Mouse (Mus musculus): ENCODE measurements around the gene Elmo1. TPM values are rescaled to one million over a fixed set of nuclear protein-coding genes. Genes with fewer than 3 reads are reported as not detected.
A peak's percentile ranks its signal among the peaks of the same experiment; 100 is the strongest.
"Not testable (repeated sequence)": the region's sequence is repeated elsewhere in the genome, so short reads cannot be mapped to it uniquely, and the experiment has no call there.

The Elmo1 gene
- polyA plus RNA-seq, 1 experiment from 2014 or later = 10.1 TPM

DNA sequence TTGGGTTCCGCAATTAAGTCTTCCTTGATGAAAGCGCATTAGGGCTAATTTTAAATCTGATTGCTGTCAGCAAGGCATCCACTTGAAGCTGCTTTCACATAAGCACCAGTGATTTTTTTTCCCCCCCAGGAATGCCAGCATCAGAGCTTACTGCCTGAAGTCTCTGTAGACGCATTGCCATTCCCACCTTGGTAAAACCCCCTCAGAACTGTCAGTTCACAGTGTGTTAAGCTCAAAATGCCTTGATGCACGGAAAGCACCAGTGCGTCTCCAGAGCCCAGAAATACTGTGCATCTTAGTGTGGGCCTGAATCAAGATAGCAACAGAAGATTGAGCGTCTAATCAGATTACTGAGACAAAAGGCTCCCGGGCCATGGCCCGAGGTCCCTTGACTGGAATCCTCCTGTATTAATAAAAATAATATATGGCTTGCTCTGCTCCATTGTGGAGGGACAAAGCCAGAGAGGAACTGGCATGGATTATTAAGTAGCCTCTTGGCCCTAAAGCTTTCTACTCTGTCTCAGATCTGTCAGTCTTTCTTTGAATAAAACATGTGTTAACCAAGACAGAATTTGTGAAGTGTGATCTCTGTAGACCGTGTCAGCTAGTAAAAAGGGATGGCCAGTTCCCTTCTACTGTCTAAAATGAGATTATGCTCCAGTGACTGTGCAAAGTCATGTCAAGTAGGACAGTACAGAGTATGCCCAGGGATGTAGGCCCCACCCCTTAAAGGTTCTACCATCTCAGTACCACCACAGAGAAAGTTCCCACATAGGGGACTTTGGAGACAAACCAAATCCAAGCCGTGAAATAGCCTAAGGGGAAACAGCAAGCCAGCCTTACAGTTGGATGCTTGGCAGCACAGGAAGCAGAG is 525.4 kb downstream of the Elmo1 start:
- peaks cover 12% of the 10 kb centered on the region for H3K4me1 ChIP-seq (replicated peaks)
- H3K27me3 ChIP-seq = no peaks in the 10 kb centered on the region
- H3K9ac ChIP-seq = no peak overlapping the region
- H3K36me3 ChIP-seq = no peaks in the 10 kb centered on the region
- H3K27ac ChIP-seq = no peak overlapping the region
- no peak overlapping the region for H3K4me2 ChIP-seq
- no peak for ATAC-seq (replicated peaks; ENCODE audit: insufficient number of reproducible peaks, insufficient read depth, low FRiP score, low read depth)
- WGBS = 66% methylated on average over 10 of the region's 10 CpGs
- no peaks in the 10 kb centered on the region for H3K9me3 ChIP-seq (replicated peaks)
- H3K4me3 ChIP-seq = no peak overlapping the region

DNA sequence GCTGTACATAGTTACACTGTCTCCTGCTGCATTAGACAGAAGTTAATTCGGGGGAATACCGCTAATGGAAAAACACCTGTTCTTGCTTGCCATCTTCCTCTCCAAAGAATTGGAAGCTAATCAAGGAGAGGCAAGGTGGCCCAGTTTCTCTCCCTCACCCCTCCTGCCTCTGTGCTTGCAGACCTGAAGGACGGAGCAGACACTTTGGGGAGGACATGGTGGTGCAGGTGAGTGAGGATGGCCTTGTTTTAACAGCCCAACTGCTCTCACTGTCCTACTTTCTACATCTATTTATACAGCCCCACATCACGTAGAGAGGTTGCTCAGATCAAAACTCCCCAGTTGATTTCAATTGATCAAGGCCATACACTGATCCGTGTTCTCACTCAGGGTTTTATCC is 529.5 kb downstream of the Elmo1 start:
- H3K27ac ChIP-seq = no peak overlapping the region
- ATAC-seq (replicated peaks; ENCODE audit: insufficient number of reproducible peaks, insufficient read depth, low FRiP score, low read depth) = no peak
- WGBS = 79% methylated on average over 5 of the region's 5 CpGs

DNA sequence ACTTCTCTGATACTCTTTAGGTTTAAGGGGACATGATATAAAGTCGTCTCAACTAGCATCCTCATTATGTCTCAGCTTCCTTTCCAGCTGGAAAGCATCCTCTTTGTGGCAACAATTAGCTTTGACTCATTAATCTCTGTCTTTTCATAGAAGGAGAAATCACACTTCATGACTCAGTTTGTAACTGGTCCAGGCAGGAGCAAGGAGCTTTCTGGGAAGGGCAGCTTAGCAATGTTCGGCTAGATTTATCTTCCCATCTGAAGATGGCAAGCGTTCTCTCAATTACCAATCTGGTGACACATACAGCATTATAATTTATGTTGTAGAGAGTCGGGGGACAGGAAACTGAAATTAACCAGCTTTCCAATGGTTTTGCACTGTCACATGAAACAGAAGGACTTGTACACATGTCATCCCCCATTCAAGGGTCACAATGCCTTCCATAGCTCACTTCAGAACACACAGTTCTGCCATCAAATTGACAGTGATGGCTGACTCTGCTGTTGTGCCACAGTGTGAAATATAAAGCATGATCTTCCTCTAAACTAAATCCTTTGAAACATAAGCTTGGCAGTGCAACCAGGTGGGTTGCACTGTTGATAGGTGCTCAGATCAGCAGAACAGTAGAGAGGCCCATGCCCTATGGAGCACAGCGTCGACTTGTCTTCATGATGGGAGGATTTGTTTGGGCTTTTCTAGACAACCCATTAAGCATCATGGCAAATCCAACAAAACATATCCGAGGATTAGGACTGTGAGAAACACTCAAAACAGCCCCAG is 532.9 kb downstream of the Elmo1 start:
- Histone ChIP-seq H3K4me2 (no peak overlapping the region), H3K9ac (no peak overlapping the region), H3K4me1 (replicated peaks) (no peaks in the 10 kb centered on the region), H3K9me3 (replicated peaks) (no peaks in the 10 kb centered on the region), H3K27ac (no peak overlapping the region), H3K27me3 (no peaks in the 10 kb centered on the region), H3K4me3 (no peak overlapping the region), H3K36me3 (no peaks in the 10 kb centered on the region)
- 75% methylated on average over 7 of the region's 7 CpGs for WGBS
- ATAC-seq (replicated peaks; ENCODE audit: insufficient number of reproducible peaks, insufficient read depth, low FRiP score, low read depth) = no peak

More for the DNA sequence above, 529.5 kb downstream of the Elmo1 start:
- Histone ChIP-seq H3K4me1 (replicated peaks) (0 out of 2 replicates have a peak, but pooled peaks cover 6% of the 10 kb centered on the region), H3K27me3 (no peaks in the 10 kb centered on the region), H3K4me3 (no peak overlapping the region), H3K4me2 (no peak overlapping the region), H3K9ac (no peak overlapping the region), H3K36me3 (no peaks in the 10 kb centered on the region), H3K9me3 (replicated peaks) (no peaks in the 10 kb centered on the region)

DNA sequence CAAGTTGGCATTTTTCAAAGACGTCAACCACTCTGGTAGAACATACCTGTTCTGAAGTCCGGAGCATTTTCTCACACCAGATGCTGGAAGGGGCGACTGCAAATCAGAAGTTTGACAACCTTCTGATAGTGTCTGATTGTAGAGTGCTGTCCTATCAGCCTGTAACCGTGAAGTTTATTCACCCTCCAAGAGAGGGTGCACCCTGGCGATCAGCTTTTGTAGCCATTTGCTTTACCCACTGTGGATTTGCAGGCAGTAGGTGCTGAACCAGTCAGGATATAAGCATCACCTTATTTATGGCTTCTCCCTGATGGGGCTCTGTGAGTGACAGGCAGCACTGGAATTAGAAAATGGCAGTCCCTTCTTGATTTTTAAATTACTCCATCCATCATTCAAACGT is 537.4 kb downstream of the Elmo1 start:
- 72% methylated on average over 6 of the region's 6 CpGs for WGBS
- no peak for ATAC-seq (replicated peaks; ENCODE audit: insufficient number of reproducible peaks, insufficient read depth, low FRiP score, low read depth)
- Histone ChIP-seq H3K4me3 (no peak overlapping the region), H3K4me1 (replicated peaks) (no peaks in the 10 kb centered on the region), H3K9me3 (replicated peaks) (no peaks in the 10 kb centered on the region), H3K36me3 (no peaks in the 10 kb centered on the region), H3K9ac (no peak overlapping the region), H3K4me2 (no peak overlapping the region), H3K27ac (no peak overlapping the region), H3K27me3 (no peaks in the 10 kb centered on the region)

DNA sequence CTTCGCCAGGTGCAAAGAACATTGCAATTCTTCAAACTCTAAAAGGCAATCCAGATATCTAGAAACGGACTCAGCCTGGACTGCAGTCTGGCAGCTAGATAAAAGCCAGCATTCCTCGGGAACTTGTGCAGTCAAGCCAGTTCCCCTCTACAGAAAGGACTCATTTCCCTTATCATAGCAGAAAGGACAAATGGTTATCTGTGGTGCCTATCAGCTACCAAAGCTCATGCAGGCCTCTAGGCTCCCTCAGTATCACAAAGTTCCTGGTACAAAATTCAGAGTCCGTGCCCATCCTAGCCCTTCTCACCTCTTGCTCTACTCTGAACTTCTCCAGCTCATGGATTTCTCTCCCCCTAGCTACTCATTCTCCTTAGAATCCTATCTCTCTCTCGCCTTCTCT is 542.1 kb downstream of the Elmo1 start:
- ATAC-seq (replicated peaks; ENCODE audit: insufficient number of reproducible peaks, insufficient read depth, low FRiP score, low read depth) = no peak
- Histone ChIP-seq H3K27ac (no peak overlapping the region), H3K27me3 (no peaks in the 10 kb centered on the region), H3K9me3 (replicated peaks) (no peaks in the 10 kb centered on the region), H3K36me3 (no peaks in the 10 kb centered on the region), H3K4me3 (no peak overlapping the region), H3K4me2 (no peak overlapping the region), H3K4me1 (replicated peaks) (no peaks in the 10 kb centered on the region), H3K9ac (0 out of 2 replicates have a peak overlapping the region, but pooled peaks have one; percentile 7)
- WGBS = 33% methylated on average over 5 of the region's 5 CpGs

DNA sequence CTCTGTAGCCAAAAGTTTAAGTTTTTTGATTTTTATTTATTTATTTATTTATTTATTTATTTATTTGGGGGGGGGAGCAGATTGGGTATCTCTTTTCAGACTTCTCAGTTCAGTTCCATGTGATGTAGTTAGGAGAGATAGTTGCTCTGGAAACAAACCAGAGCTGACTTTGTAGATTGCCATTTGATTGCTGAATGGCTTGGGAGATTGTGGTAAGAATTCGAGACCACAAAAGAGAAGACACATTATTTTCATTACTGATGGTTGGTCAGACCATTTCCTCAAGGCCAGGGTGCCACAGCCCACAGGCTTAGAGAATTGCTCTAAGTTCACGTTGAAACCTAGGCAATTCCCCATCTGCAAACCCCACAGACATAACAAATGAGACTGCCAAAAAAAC is 544.3 kb downstream of the Elmo1 start:
- not testable (repeated sequence) for H3K9ac ChIP-seq; ATAC-seq (replicated peaks; ENCODE audit: insufficient number of reproducible peaks, insufficient read depth, low FRiP score, low read depth); H3K9me3 ChIP-seq (replicated peaks); H3K4me2 ChIP-seq; H3K4me3 ChIP-seq; H3K27me3 ChIP-seq; H3K36me3 ChIP-seq; H3K4me1 ChIP-seq (replicated peaks); H3K27ac ChIP-seq
- WGBS = 71% methylated on average over 2 of the region's 2 CpGs

DNA sequence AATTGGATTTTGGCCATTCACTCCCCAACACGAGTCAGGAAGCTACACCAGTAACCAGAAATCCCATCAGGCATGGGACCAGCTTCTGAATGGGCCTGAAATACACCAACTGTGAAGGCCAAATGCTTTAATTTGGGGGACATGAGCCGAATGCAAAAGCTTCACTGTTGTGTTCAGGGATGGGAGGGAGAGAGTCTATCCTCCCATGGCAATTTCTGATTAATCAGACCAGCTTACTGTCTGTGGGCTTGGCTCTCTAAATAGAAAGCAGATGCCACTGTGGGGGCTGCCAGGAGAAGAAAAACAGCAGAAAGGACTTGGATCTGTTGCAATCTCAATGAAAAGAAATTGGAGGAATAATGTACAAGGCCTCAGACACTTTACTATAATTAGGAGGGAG is 545.2 kb downstream of the Elmo1 start:
- H3K9ac ChIP-seq = no peak overlapping the region
- no peak overlapping the region for H3K4me2 ChIP-seq
- no peak overlapping the region for H3K27ac ChIP-seq
- H3K4me1 ChIP-seq (replicated peaks) = no peaks in the 10 kb centered on the region
- ATAC-seq (replicated peaks; ENCODE audit: insufficient number of reproducible peaks, insufficient read depth, low FRiP score, low read depth) = no peak
- no peaks in the 10 kb centered on the region for H3K36me3 ChIP-seq
- H3K9me3 ChIP-seq (replicated peaks) = no peaks in the 10 kb centered on the region
- no peaks in the 10 kb centered on the region for H3K27me3 ChIP-seq
- WGBS = 51% methylated on average over 2 of the region's 2 CpGs
- no peak overlapping the region for H3K4me3 ChIP-seq

Measured in heart, embryonic 15.5 days (tissue).